Mouse (Mus musculus): ENCODE results near the gene Bmp6. TPM values are rescaled to one million over a fixed set of nuclear protein-coding genes. Genes with fewer than 3 reads are reported as not detected.

Gene Bmp6
- polyA plus RNA-seq, 1 experiment from 2014 or later, result 1.3 TPM

DNA sequence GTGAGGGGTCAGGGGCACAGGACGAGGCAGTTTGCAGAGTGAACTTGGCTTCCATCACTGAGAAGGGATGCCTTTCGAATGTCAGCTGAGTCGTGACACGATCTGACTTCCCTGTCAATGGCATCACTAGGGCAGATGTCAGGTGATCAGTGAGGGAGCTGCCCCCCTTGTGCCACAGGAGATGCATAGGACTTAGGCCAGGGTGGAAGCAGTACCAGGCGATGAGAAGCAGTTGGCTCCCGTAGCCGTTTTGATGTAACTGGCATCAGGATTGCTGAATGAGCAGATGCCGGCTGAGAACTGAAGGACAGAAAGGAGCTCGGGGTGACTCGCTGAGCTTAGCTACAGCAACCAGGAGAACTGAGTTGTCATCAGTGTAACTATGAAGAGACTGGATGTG is 188.6 kb downstream of the Bmp6 start:
- 91% methylated on average over 10 of the region's 10 CpGs for WGBS
- ATAC-seq (ENCODE audit: low read depth), result no peak
- Histone ChIP-seq H3K27ac (ENCODE audit: low read depth, low read length) (no peak overlapping the region), H3K36me3 (ENCODE audit: control insufficient read depth, insufficient read depth, low read length) (no peaks in the 10 kb centered on the region), H3K9me3 (ENCODE audit: control insufficient read depth, low read length) (no peaks in the 10 kb centered on the region), H3K27me3 (ENCODE audit: control insufficient read depth, insufficient read depth, low read length) (no peaks in the 10 kb centered on the region), H3K4me1 (ENCODE audit: control insufficient read depth, insufficient read depth, low read length) (no peaks in the 10 kb centered on the region), H3K4me3 (ENCODE audit: low read depth, low read length) (no peak overlapping the region), H3K4me2 (ENCODE audit: low read depth, low read length) (no peak overlapping the region), H3K9ac (replicated peaks; ENCODE audit: low read depth, low read length) (no peak overlapping the region)

DNA sequence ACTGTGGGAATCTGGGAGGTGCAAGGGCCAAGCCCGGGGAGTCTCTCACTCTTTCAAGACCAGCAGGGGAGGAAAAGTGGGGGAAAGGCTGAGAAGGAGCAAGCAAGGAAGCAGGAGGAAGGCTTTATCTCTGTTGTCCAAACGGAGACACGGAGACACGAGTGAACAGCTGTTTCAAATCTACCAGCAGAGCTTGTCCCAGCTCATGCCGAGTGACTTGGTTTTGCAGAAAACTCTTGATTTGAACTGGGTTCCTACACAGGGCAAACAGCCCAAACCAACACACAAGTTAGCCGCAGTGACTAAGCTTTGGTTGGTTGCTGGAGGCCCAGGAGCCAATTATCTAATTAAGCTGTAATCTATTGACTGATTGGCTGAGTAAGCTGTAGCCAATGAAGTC is 189.1 kb downstream of the Bmp6 start:
- Histone ChIP-seq H3K4me2 (ENCODE audit: low read depth, low read length) (no peak overlapping the region), H3K4me3 (ENCODE audit: low read depth, low read length) (no peak overlapping the region), H3K36me3 (ENCODE audit: control insufficient read depth, insufficient read depth, low read length) (no peaks in the 10 kb centered on the region), H3K4me1 (ENCODE audit: control insufficient read depth, insufficient read depth, low read length) (no peaks in the 10 kb centered on the region), H3K27ac (ENCODE audit: low read depth, low read length) (no peak overlapping the region), H3K9me3 (ENCODE audit: control insufficient read depth, low read length) (no peaks in the 10 kb centered on the region), H3K27me3 (ENCODE audit: control insufficient read depth, insufficient read depth, low read length) (no peaks in the 10 kb centered on the region), H3K9ac (replicated peaks; ENCODE audit: low read depth, low read length) (no peak overlapping the region)
- ATAC-seq (ENCODE audit: low read depth), result no peak
- 69% methylated on average over 6 of the region's 6 CpGs for WGBS

DNA sequence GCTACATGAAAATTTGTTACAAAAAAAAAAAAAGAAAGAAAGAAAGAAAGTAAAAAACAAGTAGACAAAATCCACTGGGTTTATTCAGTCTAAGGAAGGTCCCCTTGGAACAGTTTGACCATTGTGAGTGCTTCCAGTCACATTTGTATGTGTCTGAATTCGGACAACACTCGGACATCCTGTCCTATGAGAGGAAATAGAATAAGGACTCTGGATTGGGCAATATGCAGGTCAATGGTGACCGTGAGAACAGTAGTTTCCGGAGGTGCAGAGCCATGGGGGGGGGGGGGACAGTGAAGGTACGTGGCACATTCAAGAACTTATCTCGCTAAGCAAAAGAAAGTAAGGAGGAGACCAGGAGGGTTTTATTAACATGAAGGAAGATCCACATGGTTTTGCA is 189.8 kb downstream of the Bmp6 start:
- 88% methylated on average over 6 of the region's 6 CpGs for WGBS

DNA sequence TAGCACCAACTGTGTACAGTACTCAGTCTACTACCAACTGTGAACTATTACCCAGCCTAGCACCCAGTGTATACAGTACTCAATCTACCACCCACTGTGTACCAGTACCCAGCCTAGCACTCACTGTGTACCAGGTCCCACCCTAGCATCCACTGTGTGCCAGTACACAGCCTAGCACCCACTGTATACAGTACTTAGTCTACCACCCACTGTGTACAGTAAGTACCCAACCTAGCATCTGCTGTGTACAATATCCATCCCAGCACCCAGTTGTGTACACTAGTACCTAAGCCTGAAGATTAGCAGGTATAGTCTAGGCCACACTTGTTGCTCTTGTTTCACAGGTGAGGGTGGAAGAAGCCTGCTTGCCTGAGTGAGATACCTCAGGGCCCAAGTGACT is 192.6 kb downstream of the Bmp6 start:
- no peaks in the 10 kb centered on the region for H3K9me3 ChIP-seq (ENCODE audit: control insufficient read depth, low read length)
- H3K9ac ChIP-seq (replicated peaks; ENCODE audit: low read depth, low read length), result no peak overlapping the region
- no peaks in the 10 kb centered on the region for H3K4me1 ChIP-seq (ENCODE audit: control insufficient read depth, insufficient read depth, low read length)
- H3K27ac ChIP-seq (ENCODE audit: low read depth, low read length), result no peak overlapping the region
- no peaks in the 10 kb centered on the region for H3K36me3 ChIP-seq (ENCODE audit: control insufficient read depth, insufficient read depth, low read length)
- no peak overlapping the region for H3K4me3 ChIP-seq (ENCODE audit: low read depth, low read length)
- H3K4me2 ChIP-seq (ENCODE audit: low read depth, low read length), result no peak overlapping the region
- no peak for ATAC-seq (ENCODE audit: low read depth)
- no peaks in the 10 kb centered on the region for H3K27me3 ChIP-seq (ENCODE audit: control insufficient read depth, insufficient read depth, low read length)

More for the DNA sequence above, 189.8 kb downstream of the Bmp6 start:
- Histone ChIP-seq H3K36me3 (ENCODE audit: control insufficient read depth, insufficient read depth, low read length) (no peaks in the 10 kb centered on the region), H3K27ac (ENCODE audit: low read depth, low read length) (no peak overlapping the region), H3K9me3 (ENCODE audit: control insufficient read depth, low read length) (no peaks in the 10 kb centered on the region), H3K4me3 (ENCODE audit: low read depth, low read length) (no peak overlapping the region), H3K4me2 (ENCODE audit: low read depth, low read length) (no peak overlapping the region), H3K27me3 (ENCODE audit: control insufficient read depth, insufficient read depth, low read length) (no peaks in the 10 kb centered on the region), H3K9ac (replicated peaks; ENCODE audit: low read depth, low read length) (no peak overlapping the region), H3K4me1 (ENCODE audit: control insufficient read depth, insufficient read depth, low read length) (no peaks in the 10 kb centered on the region)
- ATAC-seq (ENCODE audit: low read depth), result no peak

DNA sequence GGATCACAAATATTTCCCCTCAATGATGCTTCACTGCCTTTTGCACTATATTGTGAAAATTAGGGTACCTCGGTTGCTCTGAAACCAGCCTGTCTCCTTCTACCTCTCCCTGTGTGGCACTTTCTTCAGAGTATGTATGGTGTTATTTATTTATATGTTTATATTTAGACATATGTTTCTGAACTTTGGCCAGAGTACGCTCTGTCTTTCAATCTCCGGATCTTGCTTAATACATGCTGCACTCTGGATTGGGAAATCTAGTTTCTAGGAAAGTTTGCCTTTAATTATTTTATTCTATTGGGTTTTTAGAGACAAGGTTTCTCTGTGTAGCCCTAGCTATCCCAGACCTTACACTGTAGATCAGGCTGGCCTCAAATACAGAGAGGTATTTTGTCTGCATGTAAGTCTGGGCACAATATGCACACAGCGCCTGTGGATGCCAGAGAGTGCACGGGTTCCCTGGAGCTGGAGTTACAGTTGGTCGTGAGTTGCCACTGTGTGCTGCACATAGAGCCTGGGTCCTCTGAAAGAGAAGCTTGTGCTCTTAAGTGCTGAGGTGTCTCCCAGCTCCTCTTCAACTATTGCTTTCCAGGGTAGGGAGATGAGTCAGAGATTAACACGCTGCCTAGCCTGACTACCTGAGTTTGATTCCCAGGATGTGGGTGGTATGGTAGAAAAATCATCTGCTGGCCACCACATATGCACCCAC is 194.4 kb downstream of the Bmp6 start:
- no peaks in the 10 kb centered on the region for H3K27me3 ChIP-seq (ENCODE audit: control insufficient read depth, insufficient read depth, low read length)
- no peaks in the 10 kb centered on the region for H3K4me1 ChIP-seq (ENCODE audit: control insufficient read depth, insufficient read depth, low read length)
- H3K9ac ChIP-seq (replicated peaks; ENCODE audit: low read depth, low read length), result no peak overlapping the region
- no peak overlapping the region for H3K4me2 ChIP-seq (ENCODE audit: low read depth, low read length)
- no peak overlapping the region for H3K4me3 ChIP-seq (ENCODE audit: low read depth, low read length)
- no peaks in the 10 kb centered on the region for H3K36me3 ChIP-seq (ENCODE audit: control insufficient read depth, insufficient read depth, low read length)
- no peaks in the 10 kb centered on the region for H3K9me3 ChIP-seq (ENCODE audit: control insufficient read depth, low read length)
- no peak overlapping the region for H3K27ac ChIP-seq (ENCODE audit: low read depth, low read length)
- WGBS, result 92% methylated on average over 7 of the region's 7 CpGs
- no peak for ATAC-seq (ENCODE audit: low read depth)

DNA sequence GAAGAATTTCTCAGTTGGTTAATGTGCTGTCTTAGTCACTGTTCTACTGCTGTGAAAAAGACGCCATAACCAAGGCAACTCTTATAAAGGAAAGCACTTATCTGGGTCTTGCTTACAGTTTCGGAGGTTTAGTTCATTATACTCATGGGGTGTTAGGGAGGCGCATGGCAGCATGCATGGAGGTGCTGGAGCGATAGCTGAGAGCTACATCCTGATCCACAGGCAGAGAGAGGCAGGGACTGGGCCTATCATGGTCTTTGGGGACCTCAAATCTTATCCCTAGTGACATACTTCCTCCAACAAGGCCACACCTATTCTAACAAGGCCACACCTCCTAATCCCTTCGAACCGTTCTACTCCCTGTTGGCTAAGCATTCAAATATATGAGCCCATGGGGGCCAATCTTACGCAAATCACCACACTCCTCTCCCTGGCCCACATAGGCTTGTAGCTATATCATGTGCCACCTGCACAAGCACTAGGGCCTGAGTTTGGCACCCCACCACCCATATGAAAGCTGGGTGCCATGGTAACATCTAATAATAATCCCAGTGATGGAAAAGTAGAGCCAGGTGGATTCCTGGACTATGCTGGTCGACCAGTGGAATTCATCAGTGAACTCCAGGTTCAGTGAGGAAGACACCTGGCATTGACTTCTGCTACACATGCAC is 198.7 kb downstream of the Bmp6 start:
- Histone ChIP-seq H3K9me3 (ENCODE audit: control insufficient read depth, low read length) (no peaks in the 10 kb centered on the region), H3K4me2 (ENCODE audit: low read depth, low read length) (no peak overlapping the region), H3K4me3 (ENCODE audit: low read depth, low read length) (no peak overlapping the region), H3K27me3 (ENCODE audit: control insufficient read depth, insufficient read depth, low read length) (no peaks in the 10 kb centered on the region), H3K36me3 (ENCODE audit: control insufficient read depth, insufficient read depth, low read length) (no peaks in the 10 kb centered on the region), H3K4me1 (ENCODE audit: control insufficient read depth, insufficient read depth, low read length) (no peaks in the 10 kb centered on the region), H3K9ac (replicated peaks; ENCODE audit: low read depth, low read length) (no peak overlapping the region), H3K27ac (ENCODE audit: low read depth, low read length) (no peak overlapping the region)
- no peak for ATAC-seq (ENCODE audit: low read depth)
- WGBS, result 61% methylated on average over 8 of the region's 8 CpGs

DNA sequence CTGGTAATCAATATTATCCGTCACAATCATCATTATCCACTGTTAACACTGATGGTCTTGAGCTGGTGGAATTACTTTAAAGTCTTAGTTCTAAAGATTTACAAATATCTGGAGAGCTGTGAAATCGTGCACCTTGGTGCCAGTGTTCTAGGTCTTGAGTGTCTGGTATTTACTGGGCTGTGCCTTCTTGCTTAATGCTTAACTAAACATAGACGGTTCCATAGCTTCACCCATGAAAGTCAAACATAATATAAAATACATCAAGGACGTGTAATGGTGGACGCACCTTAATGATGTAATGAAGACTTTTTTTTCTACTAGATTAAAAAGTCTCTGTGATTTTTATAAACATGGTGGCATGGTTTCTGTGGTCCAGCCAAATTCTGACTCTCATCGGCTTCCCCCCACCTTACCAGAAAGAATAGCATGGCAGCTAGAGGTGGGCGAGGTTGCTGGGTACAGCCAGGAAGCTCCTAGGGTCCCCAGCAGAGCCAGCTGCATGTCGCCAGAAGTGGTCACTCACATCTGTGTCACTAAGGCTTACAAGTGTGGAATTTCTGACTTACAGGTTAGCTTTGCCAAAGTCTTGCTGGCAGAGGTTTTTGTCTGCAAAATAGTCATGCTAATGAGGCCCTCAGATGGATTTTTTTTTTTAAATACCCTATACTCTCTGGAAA is 200.0 kb downstream of the Bmp6 start:
- H3K27me3 ChIP-seq (ENCODE audit: control insufficient read depth, insufficient read depth, low read length), result no peaks in the 10 kb centered on the region
- H3K27ac ChIP-seq (ENCODE audit: low read depth, low read length), result no peak overlapping the region
- no peak overlapping the region for H3K4me3 ChIP-seq (ENCODE audit: low read depth, low read length)
- H3K4me2 ChIP-seq (ENCODE audit: low read depth, low read length), result no peak overlapping the region
- no peak overlapping the region for H3K9ac ChIP-seq (replicated peaks; ENCODE audit: low read depth, low read length)
- ATAC-seq (ENCODE audit: low read depth), result no peak
- no peaks in the 10 kb centered on the region for H3K9me3 ChIP-seq (ENCODE audit: control insufficient read depth, low read length)
- H3K36me3 ChIP-seq (ENCODE audit: control insufficient read depth, insufficient read depth, low read length), result no peaks in the 10 kb centered on the region
- no peaks in the 10 kb centered on the region for H3K4me1 ChIP-seq (ENCODE audit: control insufficient read depth, insufficient read depth, low read length)
- WGBS, result 86% methylated on average over 8 of the region's 8 CpGs

DNA sequence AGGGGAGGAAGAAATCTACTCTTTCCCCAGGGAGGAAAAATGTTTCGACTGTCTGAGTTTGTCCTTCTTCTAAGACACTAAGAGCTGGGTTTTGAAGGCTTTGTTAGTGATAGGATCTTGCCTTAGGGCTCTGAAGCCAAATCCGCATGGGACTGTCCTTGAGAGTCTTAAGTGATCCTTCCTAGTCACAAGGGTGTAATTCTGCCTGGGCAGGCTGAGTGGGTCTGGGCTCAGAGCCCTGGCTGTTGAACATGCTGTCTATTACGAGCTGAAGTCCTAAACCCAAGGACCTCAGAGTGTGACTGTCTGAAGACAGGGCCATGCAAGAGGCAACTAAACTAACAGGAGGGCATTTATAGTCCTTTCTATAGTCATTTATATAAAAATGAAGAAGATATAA is 200.6 kb downstream of the Bmp6 start:
- H3K4me1 ChIP-seq (ENCODE audit: control insufficient read depth, insufficient read depth, low read length), result no peaks in the 10 kb centered on the region

DNA sequence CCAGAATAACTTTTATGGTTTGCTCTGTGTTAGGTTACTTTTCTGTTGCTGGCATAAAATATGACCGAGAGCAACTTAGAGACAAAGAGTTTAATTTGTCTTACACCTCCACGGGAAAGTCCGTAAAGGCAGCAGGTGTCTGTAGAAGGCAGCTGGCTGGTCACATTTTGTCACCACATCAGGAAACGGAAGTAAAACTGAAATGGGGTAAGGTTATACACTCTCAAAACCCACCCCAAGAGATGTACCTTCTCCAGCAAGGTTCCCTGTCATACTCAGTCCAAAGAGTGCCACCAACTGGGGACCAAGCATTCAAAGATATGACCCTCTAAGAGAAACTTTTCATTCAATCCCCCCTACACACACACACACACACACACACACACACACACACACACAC is 201.8 kb downstream of the Bmp6 start:
- no peak for ATAC-seq (ENCODE audit: low read depth)
- Histone ChIP-seq H3K4me2 (ENCODE audit: low read depth, low read length) (no peak overlapping the region), H3K27ac (ENCODE audit: low read depth, low read length) (no peak overlapping the region), H3K4me3 (ENCODE audit: low read depth, low read length) (no peak overlapping the region), H3K36me3 (ENCODE audit: control insufficient read depth, insufficient read depth, low read length) (no peaks in the 10 kb centered on the region), H3K9ac (replicated peaks; ENCODE audit: low read depth, low read length) (no peak overlapping the region), H3K4me1 (ENCODE audit: control insufficient read depth, insufficient read depth, low read length) (no peaks in the 10 kb centered on the region), H3K9me3 (ENCODE audit: control insufficient read depth, low read length) (no peaks in the 10 kb centered on the region), H3K27me3 (ENCODE audit: control insufficient read depth, insufficient read depth, low read length) (no peaks in the 10 kb centered on the region)
- 81% methylated on average over 4 of the region's 4 CpGs for WGBS

More for the DNA sequence above, 200.6 kb downstream of the Bmp6 start:
- Histone ChIP-seq H3K4me2 (ENCODE audit: low read depth, low read length) (no peak overlapping the region), H3K9me3 (ENCODE audit: control insufficient read depth, low read length) (no peaks in the 10 kb centered on the region), H3K27ac (ENCODE audit: low read depth, low read length) (no peak overlapping the region), H3K36me3 (ENCODE audit: control insufficient read depth, insufficient read depth, low read length) (no peaks in the 10 kb centered on the region), H3K27me3 (ENCODE audit: control insufficient read depth, insufficient read depth, low read length) (no peaks in the 10 kb centered on the region), H3K4me3 (ENCODE audit: low read depth, low read length) (no peak overlapping the region), H3K9ac (replicated peaks; ENCODE audit: low read depth, low read length) (no peak overlapping the region)
- ATAC-seq (ENCODE audit: low read depth), result no peak
- WGBS, result 82% methylated on average over 3 of the region's 3 CpGs
